Mouse (Mus musculus) midbrain, embryonic 12.5 days (tissue): ENCODE data around the gene Ttc39b. TPM values are rescaled to one million over a fixed set of nuclear protein-coding genes. Genes with fewer than 3 reads are reported as not detected.

Experiments
- ATAC-seq: fragments of 200-750 bp; cut with Nextera tagmentation; 2 replicates; pipeline ENCODE4 v1.8.0; 2017; ENCODE audit warnings: low read depth, moderate TSS enrichment, moderate library complexity; ENCODE audit not compliant: low FRiP score
- H3K27ac ChIP-seq: fragments of 300-500 bp; sonication (generic); replicated peaks from 2 replicates; pipeline ENCODE4 v1.5.1; 2016; ENCODE audit warnings: mild to moderate bottlenecking
- H3K27me3 ChIP-seq: fragments of 300-500 bp; sonication (generic); 2 replicates; pipeline ENCODE4 v1.6.1; 2016; ENCODE audit warnings: mild to moderate bottlenecking
- H3K36me3 ChIP-seq: fragments of 300-500 bp; sonication (generic); 2 replicates; pipeline ENCODE4 v1.6.1; 2016
- H3K4me1 ChIP-seq: fragments of 300-500 bp; sonication (generic); 2 replicates; pipeline ENCODE4 v1.6.1; 2016
- H3K4me2 ChIP-seq: fragments of 300-500 bp; sonication (generic); replicated peaks from 2 replicates; pipeline ENCODE4 v1.6.1; 2016; ENCODE audit warnings: mild to moderate bottlenecking, moderate library complexity
- H3K4me3 ChIP-seq: fragments of 300-500 bp; sonication (generic); 2 replicates; pipeline ENCODE4 v1.5.1; 2016; ENCODE audit warnings: mild to moderate bottlenecking
- H3K9ac ChIP-seq: fragments of 300-500 bp; sonication (generic); replicated peaks from 2 replicates; pipeline ENCODE4 v1.6.1; 2016; ENCODE audit warnings: mild to moderate bottlenecking, moderate library complexity
- H3K9me3 ChIP-seq: fragments of 300-500 bp; sonication (generic); 2 replicates; pipeline ENCODE4 v1.6.1; 2016; ENCODE audit warnings: mild to moderate bottlenecking
- WGBS: fragments of 180-500 bp; shearing (Covaris S2); methylation state at CpG from one replicate; pipeline ENCODE4 v1.1.7; 2016; 5-methylcytosine and 5-hydroxymethylcytosine counted together
- polyA plus RNA-seq: library from polyadenylated mRNA; unstranded; fragments of >200 nt; fragmentation: Nextera tagmentation; extraction: Ambion mirVana; gene quantifications from 2 replicates; pipeline ENCODE4 v1.2.1, GENCODE M21; 2016

Gene Ttc39b
- polyA plus RNA-seq, 1 experiment from 2014 or later = 3.3 TPM

DNA sequence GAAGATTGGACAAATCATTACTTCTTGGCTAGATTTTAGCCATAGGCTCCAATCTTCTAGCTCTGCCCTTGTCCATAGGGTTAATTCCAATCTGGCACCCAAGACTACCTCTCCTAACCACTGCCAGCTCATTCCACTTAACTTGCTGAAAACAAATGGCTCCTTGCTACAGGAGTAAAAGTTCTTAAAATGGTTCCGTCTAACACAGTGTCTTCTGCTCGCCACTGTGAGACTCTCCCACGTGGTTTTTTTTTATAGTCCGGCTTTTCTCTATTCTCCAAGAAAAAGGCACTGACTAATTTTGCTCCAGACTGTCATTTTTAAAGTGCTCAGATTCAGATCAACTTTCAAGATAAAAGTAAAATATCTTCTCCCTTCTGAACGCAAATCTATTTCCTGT, 104.8 kb downstream of the Ttc39b start:
- Histone ChIP-seq H3K4me3 (no peak overlapping the region), H3K36me3 (no peaks in the 10 kb centered on the region), H3K27ac (no peak overlapping the region), H3K9ac (no peak overlapping the region), H3K27me3 (no peaks in the 10 kb centered on the region), H3K4me1 (peaks cover 5% of the 10 kb centered on the region; the same call in 1 of the 2 replicates), H3K9me3 (no peaks in the 10 kb centered on the region), H3K4me2 (no peak overlapping the region)
- WGBS = 91% methylated on average over 5 of the region's 5 CpGs
- no peak for ATAC-seq

DNA sequence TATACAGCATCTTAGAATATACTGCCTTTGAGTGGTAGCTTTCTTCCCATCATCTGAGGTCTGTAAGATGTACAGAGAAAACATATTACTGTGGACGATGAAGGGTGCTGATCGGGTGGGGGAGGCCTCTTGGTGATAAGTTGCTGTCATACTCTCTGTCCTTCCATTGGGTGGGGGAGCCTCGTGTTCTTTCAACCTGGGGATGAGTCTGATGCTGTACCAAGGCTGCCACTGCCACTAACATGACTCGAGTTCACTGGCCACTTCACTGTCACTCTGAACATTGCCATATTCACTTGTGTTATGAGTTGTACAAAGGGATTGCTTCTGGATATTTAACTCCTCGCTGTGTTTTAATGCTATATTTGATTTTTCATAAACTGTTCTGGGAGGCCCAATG, 106.9 kb downstream of the Ttc39b start:
- Histone ChIP-seq H3K27me3 (no peaks in the 10 kb centered on the region), H3K9ac (no peak overlapping the region), H3K36me3 (no peaks in the 10 kb centered on the region), H3K9me3 (no peaks in the 10 kb centered on the region), H3K4me3 (no peak overlapping the region), H3K4me1 (peaks cover 5% of the 10 kb centered on the region; the same call in 1 of the 2 replicates), H3K4me2 (no peak overlapping the region), H3K27ac (no peak overlapping the region)
- WGBS = 88% methylated on average over 5 of the region's 5 CpGs
- no peak for ATAC-seq

DNA sequence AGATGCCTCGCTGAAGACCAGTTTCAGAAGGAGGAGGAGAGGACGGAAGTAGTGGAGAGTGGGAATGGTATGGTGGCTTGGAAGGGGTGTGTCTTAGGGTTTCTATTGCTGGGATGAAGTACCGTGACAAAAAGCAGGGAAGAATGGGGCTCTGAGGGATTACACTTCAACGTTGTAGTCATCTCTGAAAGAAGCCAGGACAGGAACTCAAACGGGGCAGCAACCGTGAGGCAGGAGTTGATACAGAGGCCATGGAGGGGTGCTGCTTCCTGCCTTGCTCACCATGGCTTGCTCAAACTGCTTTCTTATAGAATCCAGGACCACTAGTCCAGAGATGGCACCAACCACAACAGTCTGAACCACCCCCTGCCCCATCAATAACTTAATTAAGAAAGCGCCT, 107.7 kb downstream of the Ttc39b start:
- no peaks in the 10 kb centered on the region for H3K27me3 ChIP-seq
- peaks cover 5% of the 10 kb centered on the region; the same call in 1 of the 2 replicates for H3K4me1 ChIP-seq
- H3K4me3 ChIP-seq = no peak overlapping the region
- ATAC-seq = no peak
- no peaks in the 10 kb centered on the region for H3K36me3 ChIP-seq
- no peak overlapping the region for H3K27ac ChIP-seq
- no peak overlapping the region for H3K4me2 ChIP-seq
- 77% methylated on average over 7 of the region's 7 CpGs for WGBS
- no peaks in the 10 kb centered on the region for H3K9me3 ChIP-seq
- no peak overlapping the region for H3K9ac ChIP-seq

DNA sequence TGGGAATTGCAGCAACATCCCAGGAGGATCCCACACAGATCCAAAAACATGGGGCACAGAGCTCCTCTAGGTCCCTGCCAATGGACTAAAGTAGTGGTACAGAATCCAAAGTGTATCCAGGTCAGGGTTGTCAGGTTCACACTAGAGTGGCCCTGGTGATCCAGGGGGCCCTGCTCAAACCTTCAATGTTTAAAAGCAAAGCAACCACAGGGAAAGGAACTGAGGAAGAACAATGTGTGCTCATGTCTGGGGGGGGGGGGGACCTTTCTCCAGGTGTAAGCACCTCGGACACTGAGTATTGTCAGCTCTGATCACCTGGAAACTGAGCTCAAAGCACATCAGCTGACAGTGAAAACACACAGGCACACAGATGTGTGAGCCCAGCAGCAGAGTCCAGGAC, 108.3 kb downstream of the Ttc39b start:
- H3K27me3 ChIP-seq = no peaks in the 10 kb centered on the region
- H3K4me3 ChIP-seq = no peak overlapping the region
- H3K36me3 ChIP-seq = no peaks in the 10 kb centered on the region
- peaks cover 5% of the 10 kb centered on the region; the same call in 1 of the 2 replicates for H3K4me1 ChIP-seq
- 69% methylated on average over 1 of the region's 1 CpGs for WGBS
- H3K9me3 ChIP-seq = no peaks in the 10 kb centered on the region
- ATAC-seq = no peak
- H3K4me2 ChIP-seq = no peak overlapping the region
- H3K27ac ChIP-seq = no peak overlapping the region
- no peak overlapping the region for H3K9ac ChIP-seq

DNA sequence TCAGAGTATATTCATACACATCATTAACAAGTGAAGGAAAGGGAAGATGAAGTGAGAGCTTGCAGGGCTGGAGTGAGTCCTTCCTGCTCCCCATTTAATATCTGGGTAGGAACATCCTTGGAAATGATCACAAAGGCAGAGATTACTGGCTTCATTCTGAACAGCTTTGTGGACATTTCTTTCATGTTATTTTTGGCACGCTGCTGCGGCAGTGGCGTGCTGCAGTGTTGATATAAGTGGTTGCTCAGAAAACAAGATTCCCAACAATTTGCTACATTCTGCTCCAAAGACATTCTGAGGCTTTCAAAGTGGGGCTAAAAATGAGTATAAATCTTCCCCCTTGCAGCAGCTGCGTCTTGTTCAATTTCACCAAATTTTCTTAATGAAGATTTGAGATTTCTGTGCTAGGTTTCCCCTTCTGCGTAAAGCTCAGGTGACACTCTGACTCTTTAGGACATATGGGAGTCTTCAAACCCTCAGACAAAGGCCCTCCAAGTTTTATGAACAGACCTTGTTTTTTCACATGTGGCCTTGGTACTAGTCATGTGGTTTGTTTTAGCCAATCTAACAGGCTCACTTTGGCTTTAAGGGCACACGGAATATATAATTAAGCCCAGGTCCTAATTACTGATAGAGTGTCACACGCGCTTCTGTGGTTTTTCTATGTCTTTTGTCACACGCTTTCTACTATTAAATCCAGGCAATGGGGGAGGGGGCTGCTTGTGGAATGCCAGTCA, 109.1 kb downstream of the Ttc39b start:
- Histone ChIP-seq H3K27me3 (no peaks in the 10 kb centered on the region), H3K4me1 (peaks cover 5% of the 10 kb centered on the region; the same call in 1 of the 2 replicates), H3K36me3 (no peaks in the 10 kb centered on the region), H3K4me2 (no peak overlapping the region), H3K9ac (no peak overlapping the region), H3K27ac (no peak overlapping the region), H3K9me3 (no peaks in the 10 kb centered on the region), H3K4me3 (no peak overlapping the region)
- WGBS = 73% methylated on average over 9 of the region's 9 CpGs
- ATAC-seq = no peak

DNA sequence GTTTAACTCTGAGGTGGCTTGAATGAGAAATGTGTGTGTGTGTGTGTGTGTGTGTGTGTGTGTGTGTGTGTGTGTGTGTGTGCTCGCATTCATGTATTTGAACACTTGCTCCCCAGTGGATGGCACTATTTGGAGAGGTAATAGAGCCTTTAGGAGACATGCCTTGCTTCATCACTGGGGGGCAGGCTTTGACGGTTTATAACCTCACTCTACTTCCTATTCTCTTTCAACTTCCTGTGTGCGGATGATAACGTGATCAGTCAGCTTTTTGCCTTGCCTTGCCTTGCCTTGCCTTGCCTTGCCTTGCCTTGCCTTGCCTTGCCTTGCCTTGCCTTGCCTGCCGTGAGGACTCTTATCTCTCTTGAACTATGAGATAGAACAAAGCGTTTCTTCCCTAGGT, 110.3 kb downstream of the Ttc39b start:
- Histone ChIP-seq H3K9ac (no peak overlapping the region), H3K9me3 (no peaks in the 10 kb centered on the region), H3K36me3 (no peaks in the 10 kb centered on the region), H3K27me3 (no peaks in the 10 kb centered on the region), H3K4me2 (no peak overlapping the region), H3K4me3 (no peak overlapping the region), H3K27ac (no peak overlapping the region), H3K4me1 (peaks cover 5% of the 10 kb centered on the region; the same call in 1 of the 2 replicates)
- no peak for ATAC-seq
- 89% methylated on average over 6 of the region's 6 CpGs for WGBS

DNA sequence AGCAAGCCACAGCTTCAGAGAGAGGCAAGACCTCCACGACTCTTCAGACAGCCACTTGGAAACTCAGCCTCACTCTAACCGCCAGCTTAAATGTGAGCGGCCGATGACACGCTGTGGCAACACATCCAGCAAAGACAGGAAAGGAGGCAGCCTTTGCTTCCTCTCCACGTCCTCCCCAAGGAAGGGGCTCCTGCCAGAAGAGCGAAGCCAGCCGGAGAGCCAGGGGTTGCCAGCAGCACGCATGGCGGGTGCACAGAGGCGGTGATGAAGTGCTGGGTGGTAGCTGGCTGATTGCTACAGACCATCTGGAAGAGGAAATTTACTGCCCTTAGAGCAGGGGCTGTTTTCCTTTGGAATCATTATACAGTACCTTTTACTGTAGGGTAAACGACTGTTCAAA, 112.3 kb downstream of the Ttc39b start:
- H3K4me2 ChIP-seq = no peak overlapping the region

DNA sequence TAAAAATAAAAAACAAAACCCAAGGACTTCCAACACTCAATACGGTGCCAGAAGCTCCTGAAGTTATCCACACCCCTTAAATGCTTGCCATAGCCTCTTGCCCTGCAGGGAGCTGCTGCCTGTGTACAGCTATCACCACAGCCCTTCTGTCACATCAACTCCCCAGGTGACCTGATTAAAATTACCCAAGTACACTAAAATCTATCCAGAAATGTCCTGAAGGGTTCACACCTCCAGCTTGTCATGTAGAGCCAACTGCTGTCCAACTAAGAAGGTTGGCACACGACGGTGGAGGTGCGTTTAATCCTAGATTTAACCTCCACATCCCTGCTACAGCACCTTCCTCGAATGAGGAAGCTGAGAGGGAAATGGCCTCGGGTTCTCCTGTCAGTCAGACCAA, 113.6 kb downstream of the Ttc39b start:
- WGBS = 84% methylated on average over 6 of the region's 6 CpGs
- no peak for ATAC-seq
- H3K4me2 ChIP-seq = no peak overlapping the region
- no peak overlapping the region for H3K4me3 ChIP-seq
- no peaks in the 10 kb centered on the region for H3K36me3 ChIP-seq
- no peak overlapping the region for H3K9ac ChIP-seq
- no peak overlapping the region for H3K27ac ChIP-seq
- H3K27me3 ChIP-seq = no peaks in the 10 kb centered on the region
- H3K4me1 ChIP-seq = peaks cover 13% of the 10 kb centered on the region
- H3K9me3 ChIP-seq = no peaks in the 10 kb centered on the region

More for the DNA sequence above, 112.3 kb downstream of the Ttc39b start:
- 82% methylated on average over 12 of the region's 12 CpGs for WGBS
- ATAC-seq = no peak
- Histone ChIP-seq H3K4me3 (no peak overlapping the region), H3K36me3 (no peaks in the 10 kb centered on the region), H3K9ac (no peak overlapping the region), H3K27me3 (no peaks in the 10 kb centered on the region), H3K4me1 (peaks cover 15% of the 10 kb centered on the region), H3K9me3 (no peaks in the 10 kb centered on the region), H3K27ac (no peak overlapping the region)

DNA sequence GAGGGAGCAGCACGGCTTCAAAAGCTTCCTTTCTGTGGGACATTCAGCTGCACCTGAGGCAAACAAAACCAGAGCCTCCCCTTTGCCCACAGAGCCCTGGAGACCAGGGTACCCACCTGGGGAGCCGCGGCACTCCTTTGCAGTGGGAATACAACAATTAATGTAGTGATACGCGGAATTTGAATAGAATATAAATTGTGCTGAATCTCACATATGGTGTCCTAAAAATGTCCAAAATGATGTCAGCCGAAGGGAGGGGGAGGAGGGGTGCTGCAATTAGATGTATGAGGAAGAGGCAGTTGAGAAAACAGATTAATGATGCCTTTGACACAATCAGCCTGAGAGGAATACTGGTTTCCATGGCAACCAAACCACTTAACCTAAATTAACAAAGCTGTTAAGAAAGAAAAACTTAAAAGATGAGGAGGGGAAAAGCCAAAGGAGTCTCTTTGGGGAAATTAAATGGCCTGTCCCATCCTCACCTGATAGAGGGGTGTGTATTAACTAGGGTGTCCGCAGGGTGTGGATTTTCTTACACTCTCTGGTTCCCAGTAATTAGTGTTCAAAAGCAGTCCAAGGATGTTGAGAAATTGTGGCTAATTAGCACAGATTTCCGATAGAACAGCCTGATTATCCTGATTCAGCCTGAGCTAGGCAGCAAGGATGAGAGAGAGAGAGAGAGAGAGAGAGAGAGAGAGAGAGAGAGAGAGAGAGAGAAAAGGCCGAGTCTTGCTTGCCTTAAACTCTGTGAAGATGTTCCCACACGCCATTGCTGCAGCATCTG, 117.1 kb downstream of the Ttc39b start:
- Histone ChIP-seq H3K36me3 (no peaks in the 10 kb centered on the region), H3K4me3 (no peak overlapping the region), H3K9ac (no peak overlapping the region), H3K4me1 (peaks cover 13% of the 10 kb centered on the region), H3K27ac (peak overlapping the region; percentile 8; the same call in 1 of the 2 replicates), H3K4me2 (no peak overlapping the region), H3K27me3 (no peaks in the 10 kb centered on the region), H3K9me3 (no peaks in the 10 kb centered on the region)
- ATAC-seq = peak; percentile 79
- whole genome bisulfite sequencing = 54% methylated on average over 10 of the region's 10 CpGs

DNA sequence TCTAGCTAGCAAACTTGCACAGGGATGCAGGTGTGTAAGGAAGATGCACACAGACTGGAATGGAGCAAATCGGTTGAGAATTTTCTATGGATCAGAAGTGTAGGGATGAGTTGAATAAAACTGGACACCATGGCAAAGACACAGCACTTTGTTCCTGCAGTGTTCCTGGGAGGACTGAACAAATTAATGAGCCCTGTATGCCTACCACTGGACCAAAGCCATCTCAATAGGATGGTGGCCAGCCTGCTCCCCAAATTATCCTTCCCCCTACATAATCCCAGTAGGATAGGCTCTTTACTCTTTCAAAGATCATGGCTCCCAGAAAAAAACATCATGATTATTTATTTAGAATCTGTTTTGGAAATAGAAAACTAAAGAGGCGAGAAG, 117.6 kb downstream of the Ttc39b start:
- no peaks in the 10 kb centered on the region for H3K27me3 ChIP-seq

DNA sequence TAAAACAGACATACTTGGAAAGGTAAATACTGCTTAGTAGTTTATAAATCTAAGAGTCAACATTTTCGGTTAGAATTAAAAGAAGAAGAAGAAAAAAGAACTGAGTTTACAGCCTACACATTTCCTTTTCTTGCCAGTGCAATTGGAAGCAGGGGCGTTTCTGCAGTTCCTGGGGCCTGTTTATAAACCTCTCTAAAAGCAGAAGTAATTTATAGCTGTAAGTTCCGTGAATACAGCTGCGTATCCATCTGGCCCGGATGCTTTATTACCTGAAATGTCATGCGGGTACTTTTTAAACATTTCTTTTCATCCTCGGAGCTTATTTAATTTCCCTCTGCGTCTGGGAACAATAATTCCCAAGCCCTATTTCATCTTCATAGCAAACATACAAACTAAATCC, 124.7 kb downstream of the Ttc39b start:
- no peak overlapping the region for H3K27ac ChIP-seq
- WGBS = 79% methylated on average over 8 of the region's 8 CpGs
- H3K27me3 ChIP-seq = no peaks in the 10 kb centered on the region
- no peaks in the 10 kb centered on the region for H3K9me3 ChIP-seq
- H3K4me3 ChIP-seq = no peak overlapping the region
- no peak overlapping the region for H3K9ac ChIP-seq
- no peak overlapping the region for H3K4me2 ChIP-seq
- H3K36me3 ChIP-seq = no peaks in the 10 kb centered on the region
- no peak for ATAC-seq
- H3K4me1 ChIP-seq = no peaks in the 10 kb centered on the region

More for the DNA sequence above, 117.6 kb downstream of the Ttc39b start:
- Histone ChIP-seq H3K36me3 (no peaks in the 10 kb centered on the region), H3K9me3 (no peaks in the 10 kb centered on the region), H3K4me1 (peaks cover 13% of the 10 kb centered on the region), H3K9ac (no peak overlapping the region), H3K4me3 (no peak overlapping the region), H3K4me2 (no peak overlapping the region), H3K27ac (no peak overlapping the region; the same call in 1 of the 2 replicates)
- no peak for ATAC-seq
- WGBS = 69% methylated on average over 2 of the region's 2 CpGs

DNA sequence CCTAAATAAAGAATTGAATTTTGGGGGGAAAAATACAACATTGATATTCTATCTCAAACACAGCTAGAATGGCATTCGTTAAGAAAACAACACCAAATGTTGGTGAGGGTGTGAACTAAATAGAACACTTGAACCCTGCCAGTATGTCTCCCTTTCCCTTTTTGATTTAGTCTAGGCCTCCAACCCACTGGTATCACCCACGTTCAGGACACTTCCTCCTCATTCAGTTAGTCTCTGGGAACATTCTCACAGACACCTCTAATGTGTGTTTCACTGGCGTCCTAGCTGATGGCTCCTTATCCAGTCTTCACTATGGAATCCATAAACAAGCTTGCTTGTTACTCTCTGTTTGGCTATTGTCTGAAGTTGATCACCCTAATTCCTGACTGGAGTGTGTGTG, 125.9 kb downstream of the Ttc39b start:
- ATAC-seq = no peak
- 83% methylated on average over 3 of the region's 3 CpGs for WGBS

More for the DNA sequence above, 125.9 kb downstream of the Ttc39b start:
- no peak overlapping the region for H3K9ac ChIP-seq
- no peaks in the 10 kb centered on the region for H3K27me3 ChIP-seq
- H3K9me3 ChIP-seq = no peaks in the 10 kb centered on the region
- no peak overlapping the region for H3K4me3 ChIP-seq
- no peak overlapping the region for H3K4me2 ChIP-seq
- H3K27ac ChIP-seq = no peak overlapping the region
- no peaks in the 10 kb centered on the region for H3K4me1 ChIP-seq
- no peaks in the 10 kb centered on the region for H3K36me3 ChIP-seq
